Mouse (Mus musculus) Patski (cell line): ENCODE measurements around the gene Ffar4. TPM values are rescaled to one million over a fixed set of nuclear protein-coding genes. Genes with fewer than 3 reads are reported as not detected.
A peak's percentile ranks its signal among the peaks of the same experiment; 100 is the strongest.

Source experiments
- ATAC-seq: fragments of 100-300 bp; one replicate; pipeline ENCODE4 v1.8.0; 2021
- CTCF ChIA-PET: fragments of 350-600 bp; sonication (Branson Sonifier 250); formaldehyde crosslinking; loops from one replicate; lab custom pipeline; 2022; ENCODE audit warnings: inconsistent platforms; lab: Charles Lee
- POLR2A ChIA-PET: fragments of 350-600 bp; sonication (Branson Sonifier 250); formaldehyde crosslinking; loops from one replicate; lab custom pipeline; 2022; ENCODE audit warnings: antibody characterized with exemption, inconsistent platforms; lab: Charles Lee
- DNase-seq: peaks from one replicate; pipeline ENCODE4 v3.0.0-alpha.2; 2011; ENCODE audit warnings: low read depth, low spot score
- H3K27me3 ChIP-seq: fragments of 371-371 bp; one replicate; pipeline ENCODE4 v1.5.1; 2021
- CTCF ChIP-seq: fragments of 100-300 bp; IDR thresholded peaks from one replicate; pipeline ENCODE4 v1.5.1; 2021
- in situ Hi-C: fragments of 300-500 bp; cut with MboI; formaldehyde crosslinking; loops from 3 replicates; pipeline ENCODE4 v1.11.1; 2018; ENCODE audit warnings: low pct_unique_long_range_greater_than_20kb, mixed read lengths
- polyA plus RNA-seq: library from polyadenylated mRNA; unstranded; gene quantifications from one replicate; pipeline ENCODE4 v1.2.3, GENCODE M21; 2021

Ffar4 gene
- not detected for polyA plus RNA-seq

DNA sequence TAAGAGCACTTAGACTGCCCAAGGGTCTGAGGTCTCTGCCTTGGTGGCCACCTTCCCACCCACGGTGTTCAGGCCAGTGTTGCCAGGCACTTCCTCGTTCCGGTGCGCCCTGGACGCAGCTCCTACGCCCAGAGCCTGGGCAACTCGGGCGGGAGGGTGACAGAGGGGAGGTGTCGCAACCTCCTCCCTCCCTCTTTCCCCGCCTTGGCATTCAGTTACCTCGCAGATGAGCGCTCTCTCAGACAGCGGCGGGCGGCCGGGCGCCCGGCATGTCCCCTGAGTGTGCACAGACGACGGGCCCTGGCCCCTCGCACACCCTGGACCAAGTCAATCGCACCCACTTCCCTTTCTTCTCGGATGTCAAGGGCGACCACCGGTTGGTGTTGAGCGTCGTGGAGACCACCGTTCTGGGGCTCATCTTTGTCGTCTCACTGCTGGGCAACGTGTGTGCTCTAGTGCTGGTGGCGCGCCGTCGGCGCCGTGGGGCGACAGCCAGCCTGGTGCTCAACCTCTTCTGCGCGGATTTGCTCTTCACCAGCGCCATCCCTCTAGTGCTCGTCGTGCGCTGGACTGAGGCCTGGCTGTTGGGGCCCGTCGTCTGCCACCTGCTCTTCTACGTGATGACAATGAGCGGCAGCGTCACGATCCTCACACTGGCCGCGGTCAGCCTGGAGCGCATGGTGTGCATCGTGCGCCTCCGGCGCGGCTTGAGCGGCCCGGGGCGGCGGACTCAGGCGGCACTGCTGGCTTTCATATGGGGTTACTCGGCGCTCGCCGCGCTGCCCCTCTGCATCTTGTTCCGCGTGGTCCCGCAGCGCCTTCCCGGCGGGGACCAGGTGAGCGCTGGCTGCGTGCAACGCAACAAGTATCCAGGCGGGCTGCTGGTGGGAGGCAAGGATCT, at the start of gene Ffar4:
Ffar4 (plus strand) TSS at position 214 of the 901 bp plus-strand sequence.
- ATAC-seq (no peak), DNase-seq (no peak)
- in situ Hi-C loops, result no loop called here
- ChIA-PET POLR2A (no interaction called here), CTCF (no interaction called here)
- peaks cover 75% of the 10 kb centered on the region for H3K27me3 ChIP-seq
- no peak for TF ChIP-seq CTCF

DNA sequence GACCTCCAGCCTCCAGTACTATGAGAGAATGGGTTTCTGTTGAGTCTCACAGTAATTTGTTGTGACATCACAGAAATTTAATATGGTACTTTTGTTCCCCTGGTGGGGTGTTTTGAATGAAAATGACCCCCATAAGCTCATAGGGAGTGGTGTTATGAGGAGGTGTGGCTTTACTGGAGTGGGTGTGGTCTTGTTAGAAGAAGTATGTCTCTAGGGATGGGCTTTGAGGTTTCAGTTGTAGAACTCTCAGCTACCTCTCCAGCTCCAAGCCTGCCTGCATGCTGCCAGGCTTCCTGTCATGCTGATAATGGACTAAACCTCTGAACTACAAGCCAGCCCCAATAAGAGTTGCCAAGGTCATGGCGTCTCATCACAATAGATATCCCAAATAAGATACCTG, 47.2 kb upstream of the Ffar4 start:
- ChIA-PET CTCF (interaction anchor here (1.8 kb wide), 1 partner anchor 94 kb away, joined by 10 read pairs; no protein-coding TSS in a partner anchor), POLR2A (interaction anchor here (1.3 kb wide), 1 partner anchor 94 kb away, joined by 3 read pairs; no protein-coding TSS in a partner anchor)
- no peak for DNase-seq
- in situ Hi-C loops, result loop anchor here (5.0 to 10.0 kb wide), 3 partner anchors 97 to 475 kb away; no protein-coding TSS in a partner anchor
- no peak for TF ChIP-seq CTCF
- no peak for ATAC-seq
- H3K27me3 ChIP-seq, result no peaks in the 10 kb centered on the region

DNA sequence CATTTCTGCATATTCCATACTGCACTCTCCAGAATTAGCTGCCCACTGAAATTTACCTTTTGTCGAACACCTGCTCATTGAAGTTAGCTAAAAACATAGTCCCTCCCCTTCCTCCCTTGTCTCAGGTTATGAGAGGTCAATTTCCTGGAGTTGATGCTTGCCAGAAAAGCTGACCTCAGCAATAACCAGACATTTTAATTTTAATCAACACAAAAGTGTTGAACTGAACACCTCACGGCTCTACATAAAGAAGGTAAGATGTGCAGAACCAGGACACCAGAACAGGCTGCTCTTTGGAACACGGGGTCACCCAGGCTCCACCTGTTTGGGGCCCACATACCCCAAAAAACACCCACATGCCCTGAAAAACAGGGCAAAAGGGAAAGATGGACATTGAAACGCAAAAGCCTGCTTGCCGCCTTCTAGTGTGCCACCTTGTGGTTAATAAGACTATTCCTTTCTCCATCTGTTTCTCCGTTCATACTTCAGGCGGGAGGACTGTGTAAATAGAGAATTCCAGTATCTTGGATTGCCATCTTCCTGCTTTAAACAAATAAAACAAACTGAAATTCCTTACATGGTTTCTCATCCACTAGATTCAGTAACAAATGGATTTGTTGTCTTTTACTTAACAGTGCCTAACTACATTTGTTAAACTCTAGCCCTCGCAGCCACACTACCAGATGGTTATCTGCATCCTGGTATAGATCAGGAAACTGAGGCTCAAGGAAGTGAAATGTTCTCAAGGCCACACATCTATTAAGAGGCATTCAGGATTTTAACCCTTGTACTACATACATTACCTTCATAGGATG, 43.4 kb upstream of the Ffar4 start:
- peak; percentile 49 for TF ChIP-seq CTCF
- POLR2A ChIA-PET, result interaction anchor here (0.7 kb wide), 1 partner anchor 84 kb away, joined by 4 read pairs; no protein-coding TSS in a partner anchor
- H3K27me3 ChIP-seq, result no peaks in the 10 kb centered on the region
- DNase-seq, result no peak
- ATAC-seq, result no peak
- CTCF ChIA-PET, result interaction anchor here (0.9 to 1.9 kb wide), 7 partner anchors 22 to 139 kb away, joined by 3 to 12 read pairs (median 3); no protein-coding TSS in a partner anchor
- in situ Hi-C loops, result loop anchor here (5.0 to 10.0 kb wide), 2 partner anchors 101 to 459 kb away; no protein-coding TSS in a partner anchor

DNA sequence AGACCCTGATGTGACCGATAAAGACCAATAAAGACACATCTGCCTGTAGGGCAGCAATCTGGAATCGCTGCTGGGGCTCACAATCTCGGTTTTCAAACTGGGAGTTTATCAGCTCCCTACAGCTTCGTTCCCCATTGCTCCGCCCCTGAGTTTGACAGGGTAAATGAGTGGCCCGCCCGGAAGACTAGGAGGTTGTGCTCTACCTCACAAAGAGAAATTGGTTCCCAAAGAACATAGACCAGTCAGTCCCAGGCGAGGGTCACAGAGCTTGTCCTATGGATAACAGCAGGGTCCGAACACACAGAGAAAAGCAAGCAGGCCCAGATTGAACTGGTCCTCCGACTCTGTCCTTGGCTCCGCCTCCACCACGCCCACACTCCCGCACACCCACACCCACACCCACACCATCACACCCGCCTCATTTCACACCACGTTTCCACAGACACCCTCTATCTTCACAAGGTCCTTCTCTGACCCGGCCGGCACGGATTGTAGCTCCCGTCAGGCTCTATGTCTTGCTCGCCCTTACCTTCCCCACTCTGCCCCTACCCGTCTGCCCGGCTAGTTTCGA, 42.6 kb upstream of the Ffar4 start:
- no peak for DNase-seq
- POLR2A ChIA-PET, result interaction anchor here (0.6 kb wide), 1 partner anchor 24 kb away, joined by 3 read pairs; no protein-coding TSS in a partner anchor
- no peaks in the 10 kb centered on the region for H3K27me3 ChIP-seq
- CTCF ChIA-PET, result interaction anchor here (0.9 to 1.1 kb wide), 3 partner anchors 12 to 100 kb away, joined by 3 to 4 read pairs (median 3); partner anchors contain the start of gene Myof
- in situ Hi-C loops, result loop anchor here (5.0 to 10.0 kb wide), 2 partner anchors 102 to 459 kb away; no protein-coding TSS in a partner anchor
- peak; percentile 81 for ATAC-seq
- TF ChIP-seq CTCF, result no peak

DNA sequence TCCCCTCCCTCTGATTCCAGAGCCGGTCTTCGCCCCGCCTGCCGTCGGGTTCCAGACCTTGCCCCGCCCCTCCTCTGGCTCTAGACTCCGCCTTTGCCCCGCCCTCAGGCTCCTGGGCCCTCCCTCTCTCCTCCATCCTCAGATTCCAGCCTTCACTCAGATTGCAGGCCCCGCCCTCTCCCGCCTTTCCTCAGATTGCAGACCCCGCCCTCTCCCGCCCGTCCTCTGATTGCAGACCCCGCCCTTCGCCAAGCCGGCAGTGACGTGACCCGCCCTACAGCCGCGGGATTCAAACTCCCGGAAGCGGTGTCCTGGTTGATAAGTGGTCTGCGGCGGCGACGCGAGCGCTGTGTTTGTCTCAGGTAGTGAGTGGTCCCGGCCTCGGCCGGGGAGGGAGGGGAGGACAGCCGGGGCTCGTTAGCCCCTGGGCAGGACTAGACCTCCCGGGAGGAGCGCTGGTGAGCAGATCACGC, 42.1 kb upstream of the Ffar4 start, which contains the start of gene Cep55:
Cep55 (plus strand) TSS at position 292 of the 473 bp plus-strand sequence.
- no peaks in the 10 kb centered on the region for H3K27me3 ChIP-seq
- ChIA-PET CTCF (interaction anchor here (0.9 to 1.1 kb wide), 3 partner anchors 12 to 101 kb away, joined by 3 to 4 read pairs (median 3); partner anchors contain the start of gene Myof), POLR2A (interaction anchor here (0.6 kb wide), 1 partner anchor 25 kb away, joined by 3 read pairs; no protein-coding TSS in a partner anchor)
- TF ChIP-seq CTCF, result no peak
- DNase-seq (peak; percentile 83), ATAC-seq (peak; percentile 91)
- in situ Hi-C loops, result loop anchor here (5.0 to 10.0 kb wide), 2 partner anchors 102 to 460 kb away; no protein-coding TSS in a partner anchor

DNA sequence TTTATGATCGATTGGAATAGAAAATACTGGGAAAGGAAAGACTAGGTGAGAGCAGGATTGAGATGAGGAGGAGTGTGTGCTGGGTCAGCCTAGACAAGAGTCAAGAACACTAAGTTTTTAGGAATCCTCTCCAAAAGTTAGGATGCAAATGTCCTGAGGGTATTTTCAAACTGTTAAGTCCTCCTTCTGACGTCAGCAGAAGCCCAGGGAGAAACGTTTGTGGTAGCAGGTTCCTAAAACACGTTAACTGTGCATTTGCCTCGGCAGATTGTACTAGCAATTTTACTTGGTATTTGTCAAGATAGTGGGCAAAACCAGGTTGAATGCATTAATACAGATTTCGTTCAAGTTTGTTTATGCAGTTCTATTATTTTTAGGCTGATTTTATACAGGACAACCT, 41.1 kb upstream of the Ffar4 start:
- CTCF ChIA-PET, result no interaction called here
- TF ChIP-seq CTCF, result no peak
- no peaks in the 10 kb centered on the region for H3K27me3 ChIP-seq
- ATAC-seq (no peak), DNase-seq (no peak)
- POLR2A ChIA-PET, result interaction anchor here (0.6 kb wide), 1 partner anchor 341 kb away, joined by 9 read pairs; no protein-coding TSS in a partner anchor
- in situ Hi-C loops, result loop anchor here (10.0 kb wide), 1 partner anchor 461 kb away; no protein-coding TSS in a partner anchor

- in situ Hi-C loops, result loop anchor here (10.0 kb wide), 1 partner anchor 461 kb away; no protein-coding TSS in a partner anchor
- TF ChIP-seq CTCF, result no peak
- ChIA-PET POLR2A (no interaction called here), CTCF (interaction anchor here (1.5 kb wide), 1 partner anchor 101 kb away, joined by 4 read pairs; no protein-coding TSS in a partner anchor)
- DNase-seq (no peak), ATAC-seq (no peak)
- no peaks in the 10 kb centered on the region for H3K27me3 ChIP-seq
Observed at GRCm38 (mm10) chr19:38056276-38056675, 40.6 kb upstream of the Ffar4 start.

DNA sequence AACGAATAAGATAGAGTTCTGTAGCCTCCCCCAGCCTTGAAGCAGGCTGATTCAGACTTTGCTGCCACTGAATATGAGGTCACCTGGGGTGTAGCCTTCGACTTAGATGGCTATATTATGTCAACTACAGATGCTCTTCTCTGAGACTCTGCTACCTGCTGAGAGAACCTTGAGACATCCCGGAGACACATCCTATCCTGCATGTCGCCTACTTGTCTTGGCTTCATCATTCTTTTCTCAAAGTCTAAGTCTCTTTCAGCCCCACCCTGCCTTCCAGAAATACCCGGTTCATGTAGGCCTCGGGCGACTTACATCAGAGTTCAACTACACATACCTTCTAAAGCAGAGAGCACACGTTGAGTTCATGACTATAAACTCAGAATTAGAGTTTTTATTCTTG, 39.9 kb upstream of the Ffar4 start:
- ATAC-seq (no peak), DNase-seq (no peak)
- TF ChIP-seq CTCF, result no peak
- in situ Hi-C loops, result loop anchor here (10.0 kb wide), 1 partner anchor 462 kb away; no protein-coding TSS in a partner anchor
- CTCF ChIA-PET, result interaction anchor here (1.5 kb wide), 1 partner anchor 101 kb away, joined by 4 read pairs; no protein-coding TSS in a partner anchor
- POLR2A ChIA-PET, result no interaction called here
- H3K27me3 ChIP-seq, result no peaks in the 10 kb centered on the region

GRCm38 (mm10) chr19:38063201-38063600, 33.7 kb upstream of the Ffar4 start:
- DNase-seq (no peak), ATAC-seq (no peak)
- in situ Hi-C loops, result no loop called here
- ChIA-PET POLR2A (no interaction called here), CTCF (no interaction called here)
- TF ChIP-seq CTCF, result no peak
- H3K27me3 ChIP-seq, result no peaks in the 10 kb centered on the region
